Mouse (Mus musculus) ES-E14 (cell line): ENCODE data around the gene Kcnk18.

Source experiments
- CHD2 ChIP-seq: IDR thresholded peaks from 2 replicates; pipeline ENCODE4 v1.6.1; 2014; ENCODE audit warnings: mild to moderate bottlenecking, low read depth, low read length, inconsistent platforms
- MAFK ChIP-seq: IDR thresholded peaks from 2 replicates; pipeline ENCODE4 v1.6.1; 2014; ENCODE audit warnings: mild to moderate bottlenecking, low read depth, low read length, inconsistent platforms; ENCODE audit not compliant: insufficient read depth

DNA sequence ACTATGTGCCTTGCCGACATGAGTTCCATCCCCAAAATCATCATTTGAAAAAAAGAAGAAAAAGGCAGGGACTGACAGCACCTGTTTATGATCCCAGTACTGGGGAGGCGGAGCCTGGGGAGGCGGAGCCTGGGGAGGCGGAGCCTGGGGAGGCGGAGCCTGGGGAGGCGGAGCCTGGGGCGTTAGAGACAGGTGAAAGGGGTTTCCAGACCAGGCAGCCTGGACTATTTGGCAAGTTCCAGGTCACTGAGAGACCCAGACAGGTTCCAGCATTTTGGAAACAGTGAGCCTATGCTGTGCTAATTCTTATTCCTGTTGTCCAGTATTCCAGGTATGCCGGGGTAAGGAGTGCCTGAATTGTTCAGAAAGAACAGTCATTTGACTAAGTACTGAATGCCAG lies at the start of gene Kcnk18:
- TF ChIP-seq MAFK = no peak
- no peak for TF ChIP-seq CHD2
